Mouse (Mus musculus) lung, postnatal 4 days (tissue): ENCODE measurements around the gene Synj2.

Experiments
- DNase-seq, 2 experiments: peaks; one replicate each; pipeline ENCODE4 v3.0.0; 2021

The Synj2 gene

GRCm38 (mm10) chr17:5941230-5942043 lies at the start of gene Synj2:
Gene Synj2 (plus strand): TSS chr17:5941280.
- DNase-seq = peak; percentile 73 to 82

GRCm38 (mm10) chr17:5891933-5892683 lies 49.0 kb upstream of the Synj2 start:
- DNase-seq = no peak

- no peak for DNase-seq
These were observed 48.0 kb upstream of the Synj2 start for GRCm38 (mm10) chr17:5893092-5893491.

GRCm38 (mm10) chr17:5893574-5894148 lies 47.4 kb upstream of the Synj2 start:
- no peak for DNase-seq

DNA sequence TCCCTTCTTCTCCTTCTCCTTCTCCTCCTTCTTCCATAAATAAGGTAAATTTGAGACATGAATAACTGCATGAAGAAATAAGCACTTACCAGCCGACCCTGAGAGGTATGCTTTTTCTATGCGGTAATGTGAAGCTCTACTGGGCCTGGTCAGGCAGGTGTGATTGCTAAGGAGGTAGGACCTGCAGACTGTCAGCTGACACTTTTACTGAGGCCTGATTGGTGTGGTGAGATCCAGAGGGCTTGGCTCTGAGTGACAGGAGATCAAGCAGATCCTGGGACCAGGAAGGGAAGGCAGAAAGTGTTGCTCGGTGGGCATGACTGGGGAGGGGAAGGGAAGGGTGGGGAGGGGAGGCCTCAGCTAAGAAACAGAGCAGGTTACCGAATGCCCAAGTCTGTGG lies 45.0 kb upstream of the Synj2 start:
- no peak for DNase-seq

DNA sequence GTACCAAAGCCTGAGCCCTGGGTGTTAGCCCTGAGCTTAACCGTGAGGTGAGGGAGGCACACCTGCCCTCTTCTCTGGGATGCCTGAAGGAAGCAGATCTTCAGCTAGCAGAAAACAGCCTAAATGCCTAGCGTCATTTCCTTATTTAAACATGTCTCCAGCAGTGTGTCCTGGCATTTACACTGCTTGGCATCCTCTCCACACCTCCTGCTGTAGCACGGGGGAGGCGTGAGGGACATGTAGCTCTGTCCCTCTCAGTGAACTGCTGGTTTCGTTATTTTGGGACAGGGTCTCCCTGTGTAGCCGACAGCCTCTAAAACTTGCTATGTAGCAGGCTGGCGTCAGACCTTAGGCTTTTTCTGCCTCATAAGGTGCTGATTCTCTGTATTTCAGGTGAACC lies 44.5 kb upstream of the Synj2 start:
- no peak for DNase-seq

- DNase-seq = no peak
These were observed 43.5 kb upstream of the Synj2 start for GRCm38 (mm10) chr17:5897326-5898200.

DNA sequence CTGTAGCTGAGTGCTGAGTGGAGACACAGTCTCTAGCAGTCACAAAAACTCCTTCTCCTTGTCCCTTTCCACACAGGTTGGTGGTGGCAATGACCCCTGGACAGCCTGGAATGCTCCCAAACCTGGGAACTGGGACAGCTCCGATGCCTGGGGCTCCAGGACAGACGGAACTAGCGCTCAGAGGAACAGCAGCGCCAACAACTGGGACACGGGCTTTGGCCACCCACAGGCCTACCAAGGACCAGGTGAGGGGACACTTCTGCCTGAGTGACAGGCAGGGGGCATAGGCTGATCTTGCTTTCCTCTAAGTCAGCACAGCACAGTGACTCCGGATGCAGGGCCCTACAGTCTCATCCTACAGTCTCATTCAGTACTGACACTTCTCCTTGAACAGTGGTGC lies 41.8 kb upstream of the Synj2 start:
- no peak for DNase-seq

GRCm38 (mm10) chr17:5901381-5901780 lies 39.7 kb upstream of the Synj2 start:
- no peak for DNase-seq

- no peak for DNase-seq
These were observed 37.3 kb upstream of the Synj2 start for GRCm38 (mm10) chr17:5903630-5904301.

DNA sequence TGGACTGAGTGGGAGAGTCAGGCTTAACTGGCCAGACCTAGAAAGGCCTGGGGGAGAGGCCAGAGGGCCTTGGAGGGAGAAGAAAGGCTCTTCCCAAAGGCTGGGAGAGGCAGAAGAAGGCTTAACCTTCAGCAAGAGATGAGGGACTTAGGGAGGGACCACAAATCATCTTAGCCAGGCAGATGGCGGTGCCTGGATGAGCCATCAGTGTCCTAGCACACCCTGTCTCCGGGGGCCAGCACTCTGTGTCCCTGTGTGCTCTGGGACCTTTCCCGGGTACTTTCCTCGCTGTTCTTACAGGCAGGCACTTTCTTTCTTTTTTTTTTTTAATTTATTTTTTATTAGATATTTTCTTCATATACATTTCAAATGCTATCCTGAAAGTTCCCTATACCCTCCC lies 31.4 kb upstream of the Synj2 start:
- no peak for DNase-seq

DNA sequence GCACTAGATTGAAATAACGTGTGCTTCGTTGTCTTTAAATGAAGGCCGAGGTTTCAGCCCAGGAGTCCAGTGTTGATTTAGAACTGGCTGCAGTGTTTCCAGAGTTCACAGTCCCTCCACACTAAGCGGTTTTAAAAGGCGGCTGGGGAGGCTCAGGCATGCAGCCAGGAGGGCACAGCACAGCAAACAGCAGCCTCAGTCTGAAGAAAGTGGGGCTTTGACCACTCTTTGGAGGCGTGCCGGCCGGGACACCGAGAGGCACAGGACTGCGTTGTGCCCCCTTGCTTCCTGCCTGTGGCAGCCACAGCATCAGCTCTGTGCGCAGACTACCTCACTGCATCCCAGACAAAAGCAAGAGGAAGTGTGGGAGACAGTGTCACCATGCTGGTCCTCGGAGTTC lies 29.5 kb upstream of the Synj2 start:
- DNase-seq = peak in 1 of 2 experiments; percentile 36

DNA sequence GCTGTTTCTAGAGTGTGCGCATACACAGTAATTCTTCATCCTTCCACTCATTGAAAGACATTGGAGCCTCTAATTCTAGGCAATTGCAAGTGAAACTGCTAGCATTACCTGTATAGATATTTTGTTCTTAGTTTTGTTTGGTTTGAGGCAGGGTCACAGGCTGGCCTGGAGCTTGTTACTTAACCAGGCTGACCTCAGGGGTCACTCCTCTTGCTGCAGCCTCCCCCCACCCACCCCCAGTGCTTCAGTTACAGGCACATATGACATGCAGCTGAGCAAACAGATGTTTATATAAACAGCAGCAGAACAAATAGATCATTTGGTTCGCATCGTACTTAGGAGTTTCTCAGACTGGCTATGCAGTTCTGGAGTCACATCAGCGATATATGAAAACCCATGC lies 28.3 kb upstream of the Synj2 start:
- DNase-seq = no peak

DNA sequence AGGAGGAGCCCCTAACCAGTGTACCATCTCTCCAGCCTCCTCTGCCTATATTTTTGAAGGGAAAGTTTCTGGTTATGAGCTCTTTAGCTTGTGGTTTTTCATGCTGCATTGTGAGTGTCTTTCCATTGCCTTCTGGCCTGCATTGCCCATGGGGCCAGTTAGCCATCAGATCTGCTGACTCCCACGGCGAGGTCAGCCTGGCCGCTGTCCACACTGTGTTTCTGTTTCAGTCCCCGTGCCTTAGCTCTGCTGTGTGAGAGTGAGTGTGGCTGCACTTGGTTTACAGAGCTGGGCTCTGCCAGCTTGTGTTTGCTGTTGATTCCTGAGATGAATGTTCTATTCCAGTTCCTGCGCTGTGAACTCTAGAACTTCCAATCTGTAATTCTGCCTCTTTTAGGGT lies 26.9 kb upstream of the Synj2 start:
- no peak for DNase-seq

- no peak for DNase-seq
These were observed 19.1 kb upstream of the Synj2 start for GRCm38 (mm10) chr17:5921954-5922353.

DNA sequence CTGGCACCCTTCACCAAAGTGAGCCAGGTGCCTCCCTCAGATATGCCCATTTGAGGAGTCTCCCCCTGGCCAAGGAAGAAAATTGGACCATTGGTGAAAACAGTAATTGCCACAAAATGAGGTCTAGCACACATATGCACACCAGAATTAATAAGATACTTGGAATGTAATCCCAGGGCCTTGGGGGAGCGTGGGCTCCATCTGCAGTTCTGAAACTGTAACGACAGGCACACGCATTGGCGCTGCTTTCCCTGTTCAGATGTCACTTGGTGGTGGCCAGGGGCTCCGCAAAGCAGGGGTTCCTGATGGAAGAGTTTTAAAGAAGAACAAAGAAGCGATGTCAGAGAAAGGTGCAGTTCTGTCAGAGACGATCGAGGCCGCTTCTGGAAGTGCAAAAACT lies 17.8 kb upstream of the Synj2 start:
- no peak for DNase-seq

DNA sequence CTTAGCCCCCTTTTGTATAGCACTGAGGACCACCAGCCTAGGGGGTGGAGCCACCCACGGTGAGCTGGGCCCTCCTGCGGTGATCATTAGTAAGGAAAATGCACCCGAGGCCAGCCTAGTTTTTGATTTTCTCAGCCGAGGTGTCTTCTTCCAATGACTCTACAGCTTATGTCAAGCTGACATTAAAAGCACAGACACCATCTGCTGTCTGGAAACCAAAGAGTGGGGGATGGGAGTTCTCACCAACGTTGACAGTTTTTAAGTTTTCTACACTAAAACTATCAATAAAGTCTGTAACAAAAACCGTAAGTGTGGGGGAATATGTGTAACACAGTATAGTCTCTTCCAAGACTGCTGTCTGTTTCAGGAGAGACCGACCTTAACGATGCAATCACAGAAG lies 16.8 kb upstream of the Synj2 start:
- no peak for DNase-seq

GRCm38 (mm10) chr17:5926710-5927109 lies 14.4 kb upstream of the Synj2 start:
- DNase-seq = no peak

DNA sequence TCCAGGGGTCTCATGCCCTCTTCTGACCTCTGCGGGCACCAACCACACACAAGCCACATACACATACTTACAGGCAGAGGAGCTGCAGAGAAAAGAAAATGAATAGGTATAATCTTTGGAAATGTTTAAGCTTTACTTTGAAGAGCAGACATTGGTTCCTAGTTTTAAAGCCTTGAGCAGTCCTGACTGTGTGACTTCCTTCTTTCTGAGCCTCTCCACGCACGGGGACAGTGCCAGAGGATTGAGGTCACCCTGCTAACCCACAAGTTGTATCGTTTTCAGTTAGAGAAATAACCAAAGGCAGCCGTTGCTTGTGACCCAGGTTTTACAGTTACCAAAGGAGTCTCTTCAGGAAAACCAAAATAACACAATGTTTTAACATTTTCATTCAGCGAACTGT lies 12.0 kb upstream of the Synj2 start:
- DNase-seq = no peak

DNA sequence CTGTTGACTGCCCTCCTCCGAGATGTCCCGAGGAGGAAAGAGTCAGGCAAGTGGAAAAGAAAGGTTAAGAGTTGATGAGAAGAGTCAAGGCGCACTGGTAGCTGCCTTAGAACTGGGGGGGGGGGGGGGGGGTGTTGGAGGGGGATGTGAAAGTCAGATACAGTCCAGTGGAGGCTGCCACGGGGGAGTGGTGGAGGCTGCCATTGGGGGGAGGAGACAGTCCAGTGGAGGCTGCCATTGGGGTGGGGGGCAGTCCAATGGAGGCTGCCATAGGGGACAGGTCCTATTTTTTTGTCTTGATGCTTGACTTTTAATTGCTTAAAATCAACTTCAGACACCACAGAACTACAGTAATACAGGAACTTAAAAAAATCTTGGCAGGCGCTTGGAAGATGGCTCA lies 8.9 kb upstream of the Synj2 start:
- no peak for DNase-seq

DNA sequence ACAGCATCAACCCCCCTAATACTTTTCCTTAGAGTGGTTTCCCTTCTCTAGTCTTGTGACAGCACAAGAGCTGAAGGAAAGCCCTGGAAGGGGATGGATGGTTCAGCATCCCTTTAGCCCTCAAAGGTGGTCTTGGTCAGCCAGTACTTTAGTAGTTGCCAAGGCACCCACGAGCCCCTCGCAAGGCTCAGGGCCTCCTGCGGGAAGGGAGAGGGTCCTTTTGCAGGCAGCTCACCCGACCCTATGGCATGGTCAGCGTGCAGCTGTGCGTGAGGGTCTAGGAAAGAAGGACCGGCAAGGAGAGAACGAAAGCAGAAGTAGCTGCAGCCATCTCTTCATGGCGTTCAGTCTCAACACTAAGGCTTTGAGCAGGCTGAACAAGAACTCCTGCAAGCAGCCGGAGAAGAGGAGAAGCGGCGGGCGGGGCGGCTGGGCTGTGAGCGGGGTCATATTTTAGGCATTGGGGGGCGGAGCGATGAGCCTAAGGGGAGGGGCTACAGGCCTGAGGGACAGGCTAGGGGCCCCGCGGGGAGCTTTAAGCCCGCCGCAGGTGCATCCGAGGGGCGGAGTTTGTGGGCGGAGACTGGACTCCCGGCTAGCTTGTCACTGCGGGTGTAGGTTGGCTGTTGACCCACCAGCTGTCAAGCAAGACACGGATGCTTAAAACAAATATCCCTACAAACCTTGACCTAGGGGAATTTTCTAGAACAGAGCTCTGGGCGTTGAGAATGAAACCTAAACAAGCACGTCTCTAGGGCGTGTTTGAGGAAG lies 6.3 kb upstream of the Synj2 start:
- peak; percentile 81 to 86 for DNase-seq

- peak in 1 of 2 experiments; percentile 3 for DNase-seq
These were observed 5.4 kb upstream of the Synj2 start for GRCm38 (mm10) chr17:5935680-5936079.
